Comparison of ENCODE assay signal across 29 mouse cellular contexts in genomic region chr2:79096532-79097251, GRCm38 (mm10).
"Had no signal": no experiment of that assay in that cellular context is flagged by ENCODE, and none has a peak within 500 bp of the region (broad histone marks: within the 10 kb centered on the region; RNA-seq: fewer than 3 reads in every experiment).

No protein-coding gene starts in this region.

- H3K9ac ChIP-seq: limb, embryonic 12.5 days; limb, embryonic 13.5 days; limb, embryonic 15.5 days; liver, embryonic 12.5 days; liver, embryonic 13.5 days; liver, embryonic 14.5 days; liver, embryonic 15.5 days; liver, postnatal 0 days; midbrain, embryonic 12.5 days; midbrain, embryonic 13.5 days; midbrain, embryonic 15.5 days; neural tube, embryonic 12.5 days; neural tube, embryonic 13.5 days had no signal

- H3K27ac ChIP-seq: left cerebral cortex, adult 2 months; limb, embryonic 10.5 days; limb, embryonic 12.5 days; limb, embryonic 13.5 days; limb, embryonic 15.5 days; liver, embryonic 12.5 days; liver, embryonic 13.5 days; liver, embryonic 14.5 days; liver, embryonic 15.5 days; macrophage; midbrain, embryonic 10.5 days; midbrain, embryonic 12.5 days; midbrain, embryonic 13.5 days; midbrain, embryonic 15.5 days; neural tube, embryonic 12.5 days; neural tube, embryonic 13.5 days had no signal

- H3K36me3 ChIP-seq: limb, embryonic 10.5 days; limb, embryonic 12.5 days; limb, embryonic 13.5 days; limb, embryonic 15.5 days; liver, embryonic 12.5 days; liver, embryonic 13.5 days; liver, embryonic 15.5 days; midbrain, embryonic 10.5 days; midbrain, embryonic 12.5 days; midbrain, embryonic 13.5 days; midbrain, embryonic 15.5 days; neural tube, embryonic 12.5 days; neural tube, embryonic 13.5 days had no signal

- H3K4me1 ChIP-seq: limb, embryonic 10.5 days; limb, embryonic 12.5 days; limb, embryonic 13.5 days; limb, embryonic 15.5 days; midbrain, embryonic 10.5 days; midbrain, embryonic 12.5 days; midbrain, embryonic 13.5 days; midbrain, embryonic 15.5 days; neural tube, embryonic 12.5 days; neural tube, embryonic 13.5 days had no signal

- H3K9me3 ChIP-seq: limb, embryonic 10.5 days; limb, embryonic 12.5 days; limb, embryonic 13.5 days; limb, embryonic 15.5 days; liver, embryonic 12.5 days; liver, embryonic 13.5 days; liver, embryonic 15.5 days; megakaryocyte, embryonic 14.5 days; midbrain, embryonic 10.5 days; midbrain, embryonic 12.5 days; midbrain, embryonic 13.5 days; midbrain, embryonic 15.5 days; neural tube, embryonic 12.5 days; neural tube, embryonic 13.5 days had no signal

- DNase-seq: layer of hippocampus, postnatal 36 days; left cerebral cortex, postnatal 4 days; liver; liver, embryonic 13.5 days; liver, postnatal 0 days; lung, adult 2 months; lung, postnatal 14 days; lung, postnatal 4 days; midbrain, embryonic 14.5 days had no signal

- H3K27me3 ChIP-seq: limb, embryonic 12.5 days; limb, embryonic 13.5 days; limb, embryonic 15.5 days; liver, embryonic 12.5 days; liver, embryonic 13.5 days; liver, embryonic 15.5 days; megakaryocyte, embryonic 14.5 days; midbrain, embryonic 12.5 days; midbrain, embryonic 13.5 days; midbrain, embryonic 15.5 days; neural tube, embryonic 12.5 days; neural tube, embryonic 13.5 days had no signal

- H3K4me2 ChIP-seq: limb, embryonic 12.5 days; limb, embryonic 13.5 days; limb, embryonic 15.5 days; liver, embryonic 11.5 days; liver, embryonic 12.5 days; liver, embryonic 13.5 days; liver, embryonic 15.5 days; midbrain, embryonic 11.5 days; midbrain, embryonic 12.5 days; midbrain, embryonic 13.5 days; midbrain, embryonic 15.5 days; neural tube, embryonic 12.5 days; neural tube, embryonic 13.5 days had no signal

- ATAC-seq: liver, embryonic 12.5 days; liver, postnatal 0 days; midbrain, embryonic 13.5 days; midbrain, embryonic 15.5 days; midbrain, embryonic 16.5 days had no signal

- H3K4me3 ChIP-seq: left cerebral cortex, adult 2 months; limb, embryonic 10.5 days; limb, embryonic 12.5 days; limb, embryonic 13.5 days; limb, embryonic 15.5 days; liver, embryonic 12.5 days; liver, embryonic 13.5 days; liver, embryonic 15.5 days; megakaryocyte, embryonic 14.5 days; midbrain, embryonic 10.5 days; midbrain, embryonic 12.5 days; midbrain, embryonic 13.5 days; midbrain, embryonic 15.5 days; myocyte; neural tube, embryonic 12.5 days; neural tube, embryonic 13.5 days had no signal
